Mouse (Mus musculus) intestine, embryonic 14.5 days (tissue): ENCODE data around the gene Ly6g5c. TPM values are rescaled to one million over a fixed set of nuclear protein-coding genes. Genes with fewer than 3 reads are reported as not detected.

Source experiments
- ATAC-seq: fragments of 200-750 bp; cut with Nextera tagmentation; replicated peaks from 2 replicates; pipeline ENCODE4 v1.8.0; 2017; ENCODE audit warnings: low read depth, moderate number of reproducible peaks, moderate TSS enrichment, moderate library complexity; ENCODE audit not compliant: low FRiP score, low TSS enrichment
- DNase-seq: peaks from one replicate; pipeline ENCODE4 v3.0.0-alpha.2; 2018; ENCODE audit warnings: low spot score
- H3K27ac ChIP-seq: fragments of 300-500 bp; sonication (generic); 2 replicates; pipeline ENCODE4 v1.5.1; 2014; ENCODE audit warnings: low read depth, mild to moderate bottlenecking, control low read depth
- H3K27me3 ChIP-seq: fragments of 300-500 bp; sonication (generic); replicated peaks from 2 replicates; pipeline ENCODE4 v1.6.1; 2014; ENCODE audit warnings: low read length, control low read depth; ENCODE audit not compliant: control insufficient read depth, insufficient read depth
- H3K36me3 ChIP-seq: fragments of 300-500 bp; sonication (generic); 2 replicates; pipeline ENCODE4 v1.6.1; 2014; ENCODE audit warnings: low read length, control low read depth; ENCODE audit not compliant: control insufficient read depth, insufficient read depth
- H3K4me1 ChIP-seq: fragments of 300-500 bp; sonication (generic); replicated peaks from 2 replicates; pipeline ENCODE4 v1.6.1; 2014; ENCODE audit warnings: low read length, control low read depth, mixed read lengths; ENCODE audit not compliant: control insufficient read depth, insufficient read depth
- H3K4me2 ChIP-seq: fragments of 300-500 bp; sonication (generic); 2 replicates; pipeline ENCODE4 v1.6.1; 2014; ENCODE audit warnings: low read length
- H3K4me3 ChIP-seq: fragments of 300-500 bp; sonication (generic); 2 replicates; pipeline ENCODE4 v1.5.1; 2014; ENCODE audit warnings: low read depth, low read length, control low read depth, mixed read lengths
- H3K9ac ChIP-seq: fragments of 300-500 bp; sonication (generic); 2 replicates; pipeline ENCODE4 v1.6.1; 2014; ENCODE audit warnings: mild to moderate bottlenecking, low read length
- H3K9me3 ChIP-seq: fragments of 300-500 bp; sonication (generic); 2 replicates; pipeline ENCODE4 v1.6.1; 2016; ENCODE audit warnings: low read length, control low read depth; ENCODE audit not compliant: control insufficient read depth
- WGBS: fragments of 180-500 bp; shearing (Covaris S2); extraction: QIAGEN DNeasy Blood & Tissue Kit; methylation state at CpG from one replicate; pipeline ENCODE4 v1.1.7; 2014; 5-methylcytosine and 5-hydroxymethylcytosine counted together
- polyA plus RNA-seq: library from polyadenylated mRNA; unstranded; fragments of >200 nt; fragmentation: Nextera tagmentation; extraction: Ambion mirVana; gene quantifications from 2 replicates; pipeline ENCODE4 v1.2.1, GENCODE M21; 2014

The Ly6g5c gene
- polyA plus RNA-seq, 1 experiment from 2014 or later = not detected

DNA sequence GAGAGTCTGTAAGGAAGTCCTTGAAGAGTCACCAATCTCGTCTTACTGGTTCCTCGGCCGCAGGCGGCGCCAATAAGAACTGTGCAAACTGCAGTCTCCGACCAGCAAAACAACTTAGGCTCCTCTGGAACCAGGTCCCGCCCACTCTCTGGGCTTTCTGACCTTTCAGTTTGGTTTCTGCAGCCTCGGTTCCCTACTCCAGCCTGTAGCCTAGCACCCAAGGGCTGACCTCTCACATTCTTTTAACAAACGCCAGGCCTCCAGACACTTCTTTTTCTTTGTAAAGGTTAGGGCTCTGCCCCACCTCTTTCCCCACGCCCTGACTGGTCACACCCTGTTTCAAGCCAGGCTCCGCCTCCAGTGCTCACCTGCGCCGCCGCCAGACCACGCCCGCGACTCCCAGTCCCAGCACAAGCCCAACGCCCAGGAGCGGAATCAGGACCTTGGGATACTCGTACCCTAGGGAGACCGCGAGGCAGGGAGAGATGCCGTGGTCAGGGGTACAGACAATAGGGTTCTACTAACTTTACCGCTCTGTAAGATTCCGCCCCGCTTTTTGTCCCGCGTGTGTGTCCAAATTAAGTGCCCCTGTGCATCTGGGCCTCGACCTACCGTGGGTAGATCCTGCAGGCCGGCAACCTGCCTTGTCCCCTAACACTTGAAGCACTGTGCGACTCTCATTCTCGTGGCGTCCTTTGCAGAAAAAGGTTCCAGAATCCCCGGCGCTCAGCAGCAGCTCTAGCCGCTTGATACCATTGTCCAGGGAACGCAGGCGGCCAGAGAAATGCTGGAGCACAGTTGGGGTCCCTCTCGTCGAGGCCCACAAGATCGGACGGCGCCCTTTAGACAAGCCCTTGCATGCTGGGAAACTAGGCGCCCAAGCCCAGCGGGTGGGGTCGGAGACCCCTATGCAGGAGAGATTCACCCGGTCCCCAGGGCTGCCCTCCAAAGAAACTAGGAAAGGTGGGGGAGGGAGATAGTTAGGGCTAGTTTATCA is 42.8 kb upstream of the Ly6g5c start, which contains the start of gene Ly6g6c:
TSS of gene Ly6g6c (plus strand) at position 438 of the 997 bp plus-strand sequence.
- DNase-seq = peak; percentile 84
- Histone ChIP-seq H3K36me3 (peaks cover 20% of the 10 kb centered on the region), H3K27me3 (peaks cover 9% of the 10 kb centered on the region; the same call in 1 of the 2 replicates), H3K9me3 (no peaks in the 10 kb centered on the region), H3K4me1 (peaks cover 24% of the 10 kb centered on the region), H3K9ac (peak within 1 kb of the TSS; percentile 31), H3K27ac (peak within 1 kb of the TSS; percentile 29; the same call in 1 of the 2 replicates), H3K4me2 (peak within 1 kb of the TSS; percentile 71), H3K4me3 (peak within 1 kb of the TSS; percentile 25)
- WGBS = 2% methylated on average over 47 of the region's 48 CpGs
- ATAC-seq = peak; percentile 78

DNA sequence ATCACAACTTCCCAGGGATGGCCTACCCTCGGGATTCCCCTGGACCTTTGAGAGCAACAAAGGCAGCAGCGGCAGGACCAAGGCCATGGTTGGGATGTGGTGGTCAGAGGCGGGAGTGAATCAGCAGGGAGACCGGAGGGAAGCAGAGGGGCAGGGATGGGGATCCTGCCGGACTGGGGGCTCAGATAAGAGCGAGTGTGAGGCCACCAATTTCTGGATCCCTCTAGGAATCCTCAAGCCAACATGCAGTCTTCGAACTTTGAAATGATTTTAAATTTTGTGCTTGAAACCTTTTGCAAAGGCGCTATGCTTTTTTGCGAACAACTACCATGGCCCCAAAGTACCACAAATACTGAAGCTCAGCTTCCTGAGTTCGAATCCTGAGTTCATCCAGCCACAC is 42.0 kb upstream of the Ly6g5c start, which contains the start of gene Mpig6b:
TSS of gene Mpig6b (minus strand) at position 101 of the 400 bp plus-strand sequence.
- H3K4me1 ChIP-seq = peaks cover 17% of the 10 kb centered on the region; the same call in 1 of the 2 replicates
- no peaks in the 10 kb centered on the region for H3K9me3 ChIP-seq
- WGBS = 53% methylated on average over 10 of the region's 10 CpGs
- ATAC-seq (no peak), DNase-seq (no peak)
- peaks cover 12% of the 10 kb centered on the region for H3K36me3 ChIP-seq
- H3K27me3 ChIP-seq = peaks cover 9% of the 10 kb centered on the region; the same call in 1 of the 2 replicates
- H3K9ac ChIP-seq = peak within 1 kb of the TSS; percentile 31
- peak within 1 kb of the TSS; percentile 25 for H3K4me3 ChIP-seq
- peak within 1 kb of the TSS; percentile 71 for H3K4me2 ChIP-seq
- H3K27ac ChIP-seq = 0 out of 2 replicates have a peak within 1 kb of the TSS, but pooled peaks have one; percentile 29

DNA sequence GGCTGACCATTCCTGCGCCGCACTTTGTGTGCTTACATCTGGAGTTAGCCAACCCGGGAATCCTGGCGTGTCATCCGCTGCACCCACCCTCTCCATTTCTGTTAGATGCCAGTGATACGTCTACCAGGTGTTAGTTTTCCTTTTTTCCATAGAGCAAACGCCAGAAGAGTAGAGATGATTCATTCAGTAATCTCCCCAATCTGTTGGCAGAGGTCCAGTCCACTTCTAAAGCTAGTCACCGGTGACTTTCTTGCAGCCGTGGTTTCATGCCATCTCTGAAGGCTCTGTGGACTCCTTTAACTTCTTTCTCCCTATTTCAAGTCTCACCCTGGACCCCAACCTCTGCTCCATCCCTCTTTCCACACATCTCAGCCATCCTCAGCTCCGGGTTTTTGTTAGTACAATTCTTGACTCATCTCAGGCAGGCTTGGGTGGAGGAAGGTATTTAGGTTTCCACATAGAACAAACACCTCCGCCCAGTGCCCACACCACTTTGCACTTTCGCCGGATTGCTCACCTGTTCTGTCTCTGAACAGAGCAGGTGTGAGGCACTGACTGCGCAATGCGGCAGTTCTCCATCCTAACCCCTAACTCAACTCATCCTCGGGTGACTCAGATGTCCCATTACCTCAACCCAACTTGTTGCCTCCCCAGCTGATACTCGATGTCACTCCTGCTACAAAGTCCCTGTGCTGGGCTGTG is 39.7 kb upstream of the Ly6g5c start:
- Histone ChIP-seq H3K27me3 (peaks cover 9% of the 10 kb centered on the region; the same call in 1 of the 2 replicates), H3K36me3 (no peaks in the 10 kb centered on the region), H3K9ac (no peak overlapping the region), H3K4me3 (no peak overlapping the region), H3K4me2 (no peak overlapping the region), H3K9me3 (no peaks in the 10 kb centered on the region), H3K27ac (no peak overlapping the region), H3K4me1 (peaks cover 17% of the 10 kb centered on the region; the same call in 1 of the 2 replicates)
- DNase-seq (no peak), ATAC-seq (no peak)
- 76% methylated on average over 17 of the region's 17 CpGs for WGBS

DNA sequence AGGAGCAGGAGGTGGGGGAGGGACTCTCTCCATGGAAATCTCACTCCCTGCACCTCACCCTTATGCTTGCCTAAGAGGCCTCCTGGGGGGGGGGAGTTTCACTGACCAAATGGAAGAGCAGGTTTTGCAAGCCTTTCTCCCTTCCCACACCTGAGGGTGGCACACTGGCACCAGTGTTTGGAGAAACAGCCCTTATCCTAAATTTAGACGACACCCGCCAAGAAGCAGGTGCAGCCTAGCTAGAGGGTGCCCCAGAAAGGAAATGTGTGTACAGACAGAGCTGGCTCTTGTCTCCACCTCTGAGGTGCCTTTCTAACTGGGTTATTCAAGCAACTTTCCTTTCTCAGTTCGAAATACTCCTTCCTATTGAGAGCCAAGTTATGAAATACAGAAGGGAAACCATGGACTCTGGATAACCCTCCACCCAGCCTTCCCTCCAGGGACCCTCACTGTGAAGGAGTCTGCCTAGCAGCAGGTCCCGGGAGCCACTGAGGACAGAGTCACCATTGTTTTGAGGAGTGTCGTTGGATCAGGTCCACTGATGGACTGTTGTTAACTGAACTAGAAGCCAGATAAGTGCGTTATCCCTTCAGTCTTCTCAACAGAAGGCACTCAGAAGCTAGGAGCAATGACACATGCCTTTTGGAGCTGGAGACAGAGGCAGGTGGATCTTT is 37.4 kb upstream of the Ly6g5c start:
- ATAC-seq (no peak), DNase-seq (no peak)
- Histone ChIP-seq H3K4me3 (no peak overlapping the region), H3K4me2 (no peak overlapping the region), H3K36me3 (no peaks in the 10 kb centered on the region), H3K9me3 (no peaks in the 10 kb centered on the region), H3K27ac (no peak overlapping the region), H3K9ac (no peak overlapping the region), H3K4me1 (peaks cover 4% of the 10 kb centered on the region; the same call in 1 of the 2 replicates), H3K27me3 (peaks cover 9% of the 10 kb centered on the region; the same call in 1 of the 2 replicates)
- WGBS = 42% methylated on average over 6 of the region's 6 CpGs

DNA sequence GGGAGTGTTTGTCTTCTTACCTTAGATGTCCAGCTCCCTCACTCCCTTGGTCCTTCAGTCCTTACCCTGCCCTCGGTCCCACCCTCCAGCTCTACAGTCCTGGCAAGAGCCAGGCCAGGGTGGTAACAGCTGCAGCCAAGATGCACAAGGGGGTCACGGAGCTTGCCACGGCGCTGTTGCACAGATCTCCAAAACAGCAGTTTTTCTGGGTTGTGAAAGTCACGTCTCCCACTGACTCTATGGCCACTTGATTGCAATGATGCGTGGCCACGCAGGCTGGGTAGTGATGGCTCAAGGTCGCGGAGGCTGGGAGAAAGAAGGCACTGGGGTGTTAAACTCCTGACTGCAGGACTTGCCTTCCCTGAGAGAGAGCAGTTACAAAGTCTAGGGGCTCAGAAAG is 36.6 kb upstream of the Ly6g5c start:
- ATAC-seq (no peak), DNase-seq (no peak)
- no peak overlapping the region for H3K9ac ChIP-seq
- H3K4me3 ChIP-seq = no peak overlapping the region
- no peak overlapping the region for H3K4me2 ChIP-seq
- H3K9me3 ChIP-seq = no peaks in the 10 kb centered on the region
- WGBS = 78% methylated on average over 9 of the region's 9 CpGs
- peaks cover 6% of the 10 kb centered on the region for H3K4me1 ChIP-seq
- no peaks in the 10 kb centered on the region for H3K36me3 ChIP-seq
- H3K27me3 ChIP-seq = peaks cover 4% of the 10 kb centered on the region; the same call in 1 of the 2 replicates
- no peak overlapping the region for H3K27ac ChIP-seq

DNA sequence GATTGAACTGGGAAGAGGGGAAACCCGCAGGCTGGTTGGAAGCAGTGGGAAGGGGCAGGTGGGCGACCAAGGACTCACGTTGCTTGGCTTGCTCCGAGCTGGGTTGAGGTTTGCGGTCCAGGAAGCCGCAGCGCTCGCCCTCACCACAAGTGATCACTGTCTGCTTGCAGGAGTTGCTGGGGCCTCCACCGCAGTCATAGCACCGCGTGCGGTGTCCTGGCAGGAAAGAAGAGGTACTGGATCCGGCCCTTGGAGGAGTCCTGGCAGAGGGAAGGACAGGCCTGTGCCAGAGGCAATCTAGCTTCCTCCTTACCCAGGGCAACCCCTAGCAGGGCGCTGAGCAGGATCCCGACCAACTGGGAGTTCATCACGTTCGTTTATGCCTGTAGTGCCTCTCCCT is 34.0 kb upstream of the Ly6g5c start:
- WGBS = 42% methylated on average over 17 of the region's 17 CpGs
- no peaks in the 10 kb centered on the region for H3K36me3 ChIP-seq
- peak overlapping the region; percentile 8; the same call in 1 of the 2 replicates for H3K27ac ChIP-seq
- H3K27me3 ChIP-seq = no peaks in the 10 kb centered on the region
- no peak overlapping the region; the same call in 1 of the 2 replicates for H3K4me3 ChIP-seq
- ATAC-seq = 0 out of 2 replicates have a peak, but pooled peaks have one; percentile 42
- no peaks in the 10 kb centered on the region for H3K9me3 ChIP-seq
- H3K4me2 ChIP-seq = peak overlapping the region; percentile 26
- H3K4me1 ChIP-seq = peaks cover 10% of the 10 kb centered on the region
- H3K9ac ChIP-seq = peak overlapping the region; percentile 11; the same call in 1 of the 2 replicates
- DNase-seq = peak; percentile 67

DNA sequence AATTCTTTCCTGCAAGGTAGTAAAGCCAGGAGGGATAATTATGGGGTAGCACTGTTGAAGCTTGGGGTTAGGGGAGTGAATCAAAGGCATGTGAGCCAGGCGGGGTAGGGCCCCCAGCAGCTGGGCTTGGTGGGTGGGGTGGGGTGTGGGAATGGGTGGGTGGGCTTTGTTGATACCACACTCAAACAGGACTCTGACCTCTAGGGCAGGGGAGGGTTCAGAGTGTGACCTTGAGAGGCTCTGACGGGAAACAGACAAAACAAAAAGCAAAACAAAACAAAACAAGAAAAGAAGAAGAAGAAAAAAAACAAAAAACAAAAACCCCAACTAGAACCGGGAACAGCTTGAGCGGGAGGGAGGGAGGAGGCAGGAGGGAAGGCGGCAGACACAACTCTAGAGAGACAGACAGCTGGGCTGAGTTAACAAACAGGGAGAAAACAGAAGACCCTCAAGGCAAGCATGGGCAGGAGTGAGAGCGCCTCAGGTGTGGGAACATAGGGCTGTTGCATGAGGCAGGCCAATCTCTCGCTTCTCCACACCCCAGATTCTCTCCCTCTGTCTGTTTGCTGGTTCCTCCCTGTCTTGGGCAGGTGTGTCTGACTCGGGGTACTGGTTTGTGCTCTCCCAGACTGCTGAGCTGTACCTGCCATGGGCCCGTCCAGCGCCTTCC is 31.4 kb upstream of the Ly6g5c start, which contains the start of gene Ly6g6e:
TSS of gene Ly6g6e (plus strand) at position 396 of the 670 bp plus-strand sequence.
- Histone ChIP-seq H3K36me3 (no peaks in the 10 kb centered on the region), H3K27me3 (no peaks in the 10 kb centered on the region), H3K4me2 (peak within 1 kb of the TSS; percentile 33), H3K4me1 (peaks cover 10% of the 10 kb centered on the region), H3K9me3 (no peaks in the 10 kb centered on the region), H3K4me3 (peak within 1 kb of the TSS; percentile 6; the same call in 1 of the 2 replicates), H3K9ac (no peak within 1 kb of the TSS), H3K27ac (peak within 1 kb of the TSS; percentile 7; the same call in 1 of the 2 replicates)
- ATAC-seq (no peak), DNase-seq (no peak)
- 23% methylated on average over 10 of the region's 10 CpGs for WGBS
